Mouse (Mus musculus) ES-Bruce4 (cell line): Measurements from ENCODE around the gene March6. TPM values are rescaled to one million over a fixed set of nuclear protein-coding genes. Genes with fewer than 3 reads are reported as not detected.

Experiments
- H3K27ac ChIP-seq: 2 replicates; pipeline ENCODE4 v1.5.1; 2012; ENCODE audit warnings: low read length, inconsistent platforms; ENCODE audit not compliant: insufficient read depth
- H3K27me3 ChIP-seq: 2 replicates; pipeline ENCODE4 v1.6.1; 2012; ENCODE audit warnings: mild to moderate bottlenecking, low read length, inconsistent platforms; ENCODE audit not compliant: control insufficient read depth, poor library complexity, insufficient read depth, severe bottlenecking
- H3K36me3 ChIP-seq: 2 replicates; pipeline ENCODE4 v1.6.1; 2012; ENCODE audit warnings: inconsistent platforms, mild to moderate bottlenecking, low read length, moderate library complexity; ENCODE audit not compliant: control insufficient read depth, poor library complexity, insufficient read depth, severe bottlenecking
- H3K4me1 ChIP-seq: one replicate; pipeline ENCODE4 v1.8.1; 2011; ENCODE audit warnings: low read length; ENCODE audit not compliant: control insufficient read depth, insufficient read depth
- H3K4me3 ChIP-seq: 2 replicates; pipeline ENCODE4 v1.5.1; 2011; ENCODE audit warnings: low read depth, mild to moderate bottlenecking, low read length
- H3K9ac ChIP-seq: 2 replicates; pipeline ENCODE4 v1.6.1; 2012; ENCODE audit warnings: low read depth, mild to moderate bottlenecking, inconsistent platforms; ENCODE audit not compliant: poor library complexity, severe bottlenecking
- H3K9me3 ChIP-seq: replicated peaks from 2 replicates; pipeline ENCODE4 v1.6.1; 2012; ENCODE audit warnings: mild to moderate bottlenecking, low read length, inconsistent platforms; ENCODE audit not compliant: control insufficient read depth, poor library complexity, insufficient read depth, severe bottlenecking
- CTCF ChIP-seq: IDR thresholded peaks from one replicate; pipeline ENCODE4 v1.8.1; 2011; ENCODE audit warnings: low read depth, low read length
- EP300 ChIP-seq: IDR thresholded peaks from 2 replicates; pipeline ENCODE4 v1.6.1; 2011; ENCODE audit warnings: low read depth, low read length; ENCODE audit not compliant: insufficient read depth
- POLR2A ChIP-seq: IDR thresholded peaks from one replicate; pipeline ENCODE4 v1.8.1; 2011; ENCODE audit warnings: low read length; ENCODE audit not compliant: insufficient read depth
- polyA plus RNA-seq: library from polyadenylated mRNA; stranded (reverse); fragments of >200 nt; gene quantifications from 2 replicates; pipeline ENCODE4 v1.2.4, GENCODE M21; 2011; ENCODE audit warnings: low read depth; ENCODE audit not compliant: missing spikeins, insufficient read depth, insufficient read length

Gene March6
- polyA plus RNA-seq, 1 experiment = 54.0 TPM

DNA sequence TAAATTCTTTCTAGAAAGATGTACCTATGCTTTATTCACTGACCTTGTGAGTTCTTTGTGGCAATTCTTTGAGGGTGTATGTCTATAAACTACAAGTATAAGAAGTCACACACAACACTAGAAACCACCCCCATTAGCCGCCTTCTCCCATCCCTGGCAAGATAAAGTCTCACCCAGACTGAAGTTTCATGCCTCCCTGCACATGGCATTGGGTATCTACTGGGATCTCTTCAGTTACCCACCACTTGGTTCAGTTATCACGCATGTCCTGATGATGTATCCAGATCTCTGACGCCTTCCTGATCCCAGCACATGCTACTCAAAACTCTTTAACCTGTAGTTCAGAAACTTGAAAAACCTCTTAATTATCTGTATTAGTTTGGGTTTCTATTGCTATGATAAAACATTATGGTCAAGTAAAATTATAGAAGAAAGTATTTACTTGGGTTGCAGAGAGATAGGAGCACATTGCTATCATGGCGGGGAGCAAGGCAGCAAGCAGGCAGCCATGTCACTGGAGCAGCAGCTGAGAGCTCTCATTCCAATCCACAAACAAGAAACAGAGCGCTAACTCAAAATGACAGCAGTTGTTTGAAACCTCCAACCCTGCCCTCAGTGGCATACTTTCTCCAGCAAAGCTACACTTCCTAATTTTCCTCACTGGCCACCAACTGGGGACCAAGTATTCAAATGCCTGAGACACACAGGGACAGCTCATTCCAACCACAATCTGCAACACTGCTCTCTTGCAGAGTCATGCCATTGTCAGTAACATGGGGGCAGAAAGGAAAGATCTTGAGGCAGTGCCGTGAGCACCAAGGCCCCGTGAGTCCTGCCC is 3.8 kb upstream of the March6 start:
- Histone ChIP-seq H3K27me3 (no peaks in the 10 kb centered on the region), H3K4me3 (no peak overlapping the region), H3K9me3 (no peaks in the 10 kb centered on the region), H3K9ac (no peak overlapping the region), H3K27ac (peak overlapping the region; percentile 42), H3K4me1 (peaks cover 7% of the 10 kb centered on the region), H3K36me3 (no peaks in the 10 kb centered on the region)
- no peak for TF ChIP-seq POLR2A
- no peak for TF ChIP-seq EP300
- no peak for TF ChIP-seq CTCF

DNA sequence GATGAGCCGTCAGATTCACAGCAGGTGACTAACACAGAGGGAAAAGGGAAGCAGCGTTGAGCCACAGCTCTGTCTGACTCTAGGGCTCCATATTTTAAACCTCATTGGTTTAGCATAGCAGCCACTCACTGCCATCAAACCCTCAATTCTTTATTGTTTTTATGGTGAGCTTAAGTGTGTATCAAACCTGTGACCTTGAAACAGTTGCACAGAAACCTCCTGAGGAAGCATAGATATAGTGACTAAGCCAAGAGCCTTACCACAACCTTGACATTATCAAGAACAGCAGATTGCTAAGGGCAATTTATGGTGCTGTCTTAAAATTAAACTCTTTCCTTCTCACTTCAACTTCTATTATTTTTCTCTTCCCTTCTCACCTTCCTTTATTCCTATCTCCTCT is 2.7 kb upstream of the March6 start:
- Histone ChIP-seq H3K4me3 (no peak overlapping the region), H3K9ac (no peak overlapping the region), H3K36me3 (no peaks in the 10 kb centered on the region), H3K4me1 (peaks cover 7% of the 10 kb centered on the region), H3K27ac (no peak overlapping the region), H3K9me3 (no peaks in the 10 kb centered on the region), H3K27me3 (no peaks in the 10 kb centered on the region)
- TF ChIP-seq CTCF (no peak), POLR2A (no peak), EP300 (no peak)

DNA sequence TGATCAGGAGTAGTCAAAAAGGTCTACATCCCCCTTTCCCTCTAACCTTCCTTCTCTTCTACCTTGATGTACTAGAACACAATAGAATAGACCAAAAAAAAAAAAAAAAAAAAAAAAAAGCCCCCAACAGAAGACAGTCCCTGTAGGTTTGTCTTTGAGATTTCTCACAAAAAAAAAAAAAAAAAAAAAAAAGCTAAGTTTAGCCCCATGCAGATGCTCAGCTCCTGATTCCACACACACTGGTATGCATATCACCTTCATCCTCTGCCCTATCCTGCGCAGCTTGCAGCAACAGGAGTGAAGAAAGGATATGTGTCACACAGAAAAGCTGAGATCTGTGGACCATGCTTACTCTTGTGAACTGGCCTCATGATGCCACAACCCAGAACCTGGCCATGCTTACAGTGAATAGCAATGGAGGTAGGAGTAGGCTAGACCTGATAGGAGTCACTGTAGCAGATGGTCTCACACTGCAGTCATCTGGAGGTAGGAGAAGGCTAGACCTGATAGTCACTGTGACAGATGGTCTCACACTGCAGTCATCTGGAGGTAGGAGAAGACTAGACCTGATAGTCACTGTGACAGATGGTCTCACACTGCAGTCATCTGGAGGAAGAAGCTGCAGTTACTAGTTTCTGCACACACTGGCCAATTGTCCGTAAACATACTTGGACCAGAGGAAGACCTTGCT is 1.6 kb upstream of the March6 start:
- Histone ChIP-seq H3K4me1 (peaks cover 7% of the 10 kb centered on the region), H3K27me3 (no peaks in the 10 kb centered on the region), H3K27ac (peak overlapping the region; percentile 99; the same call in 1 of the 2 replicates), H3K9me3 (no peaks in the 10 kb centered on the region), H3K36me3 (no peaks in the 10 kb centered on the region), H3K4me3 (peak overlapping the region; percentile 79), H3K9ac (peak overlapping the region; percentile 98; the same call in 1 of the 2 replicates)
- TF ChIP-seq POLR2A (no peak), EP300 (no peak), CTCF (no peak)

DNA sequence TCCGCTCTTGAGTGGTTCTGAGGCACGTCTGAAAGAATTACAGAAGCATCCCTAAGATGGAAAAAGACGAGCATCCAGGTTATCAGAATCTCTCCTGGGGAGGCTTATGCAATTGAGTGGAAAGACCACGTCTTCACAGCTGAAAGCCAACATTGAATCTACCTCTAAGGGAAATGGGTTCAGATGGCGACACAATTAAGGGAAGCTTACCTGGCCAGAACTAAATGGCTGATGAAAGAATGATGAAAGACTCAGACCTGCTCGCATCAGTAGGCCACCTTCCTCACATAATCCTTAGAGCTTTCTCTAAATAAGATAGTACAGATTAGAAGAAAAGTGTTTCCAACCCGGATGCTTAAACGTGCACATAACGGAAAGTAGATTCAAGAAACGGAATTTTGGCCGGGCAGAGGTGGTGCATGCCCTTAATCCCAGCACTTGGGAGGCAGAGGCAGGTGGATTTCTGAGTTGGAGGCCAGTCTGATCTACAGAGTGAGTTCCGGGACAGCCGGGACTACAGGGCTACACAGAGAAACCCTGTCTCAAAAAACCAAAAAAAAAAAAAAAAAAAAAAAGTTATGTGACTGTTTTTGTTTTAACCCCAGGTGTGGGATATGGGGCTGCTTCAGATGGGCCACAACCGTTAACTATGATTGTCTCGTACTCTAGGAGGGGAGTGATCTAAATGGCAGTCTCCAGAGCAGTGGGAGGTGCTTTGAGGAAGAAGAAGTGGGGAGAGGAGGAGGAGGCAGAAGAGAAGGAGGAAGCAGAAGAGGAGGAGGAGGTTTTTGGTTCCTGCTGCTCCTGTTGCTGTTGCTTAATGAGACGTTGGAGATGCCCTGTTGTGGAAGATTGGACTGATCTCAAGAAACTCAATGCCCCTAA is 835 bp upstream of the March6 start:
- Histone ChIP-seq H3K27ac (peak overlapping the region; percentile 99), H3K9me3 (no peaks in the 10 kb centered on the region), H3K9ac (peak overlapping the region; percentile 98), H3K27me3 (no peaks in the 10 kb centered on the region), H3K4me3 (peak overlapping the region; percentile 79), H3K36me3 (no peaks in the 10 kb centered on the region), H3K4me1 (peaks cover 6% of the 10 kb centered on the region)
- TF ChIP-seq EP300 (no peak), POLR2A (peak; percentile 2), CTCF (no peak)

DNA sequence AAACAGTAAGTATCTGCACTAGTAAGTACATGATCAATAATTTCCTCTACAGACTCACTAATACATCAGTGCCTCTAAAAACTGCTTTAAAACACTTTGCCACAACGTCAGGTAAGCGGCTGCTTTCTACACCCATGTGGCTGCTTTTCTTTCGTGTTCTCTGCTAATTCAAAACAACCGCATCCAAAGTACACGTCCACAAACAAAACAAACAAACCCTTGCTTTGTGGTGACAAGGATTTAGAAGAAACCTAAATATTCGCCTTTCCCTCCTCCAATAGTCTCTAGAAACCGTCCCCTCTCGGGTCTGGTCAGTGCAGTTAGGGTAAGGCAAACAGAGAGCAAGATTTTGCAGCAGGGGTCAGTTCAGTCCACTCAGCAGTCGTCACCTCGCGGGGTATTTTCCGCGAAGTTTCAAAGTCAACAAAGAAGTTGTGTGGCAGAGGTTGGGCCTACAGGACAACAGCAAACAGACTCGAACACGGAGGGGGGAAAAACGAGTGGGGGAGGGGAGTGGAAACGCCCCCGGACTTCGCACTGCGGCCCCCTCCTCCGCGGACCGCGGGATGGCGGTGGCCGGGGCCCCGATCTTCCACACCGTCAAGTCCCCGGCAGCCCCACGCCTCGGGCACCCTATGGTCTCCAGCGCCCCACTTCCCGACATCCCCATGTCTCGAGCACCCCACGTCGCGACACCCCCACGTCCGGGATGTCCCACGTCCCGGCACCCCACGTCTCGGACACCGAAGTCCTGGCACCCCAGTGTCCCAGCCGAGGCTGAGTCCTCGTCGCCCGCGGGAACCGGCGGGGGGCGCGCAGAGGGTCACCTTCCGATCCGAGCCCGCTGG is 818 bp downstream of the March6 start:
- TF ChIP-seq CTCF (no peak), EP300 (no peak), POLR2A (no peak)
- H3K9me3 ChIP-seq = no peaks in the 10 kb centered on the region
- H3K36me3 ChIP-seq = no peaks in the 10 kb centered on the region
- no peaks in the 10 kb centered on the region for H3K27me3 ChIP-seq
- H3K4me1 ChIP-seq = peaks cover 2% of the 10 kb centered on the region
- H3K4me3 ChIP-seq = peak overlapping the region; percentile 96
- H3K27ac ChIP-seq = no peak overlapping the region
- H3K9ac ChIP-seq = peak overlapping the region; percentile 98
